ENCODE assay signal across 17 mouse cellular contexts in genomic region chr13:32824377-32825330, GRCm38 (mm10). TPM values are rescaled to one million over a fixed set of nuclear protein-coding genes. Genes with fewer than 3 reads are reported as not detected.
"Had no signal": no experiment of that assay in that cellular context is flagged by ENCODE, and none has a peak within 500 bp of the region (broad histone marks: within the 10 kb centered on the region; RNA-seq: fewer than 3 reads in every experiment).

No protein-coding gene starts in this region.

- H3K27me3 ChIP-seq: kidney, embryonic 15.5 days; neural tube, embryonic 13.5 days; stomach, embryonic 15.5 days had no signal

- H3K27ac ChIP-seq: kidney, embryonic 15.5 days; neural tube, embryonic 13.5 days; stomach, embryonic 15.5 days had no signal

- H3K4me1 ChIP-seq: kidney, embryonic 15.5 days; neural tube, embryonic 13.5 days; stomach, embryonic 15.5 days had no signal

- H3K9me3 ChIP-seq: kidney, embryonic 15.5 days; neural tube, embryonic 13.5 days; stomach, embryonic 15.5 days had no signal

- ATAC-seq: inflammation-experienced regulatory T-cells, adult 6 months had no signal

- H3K4me3 ChIP-seq: kidney, embryonic 15.5 days; neural tube, embryonic 13.5 days; stomach, embryonic 15.5 days had no signal

- DNase-seq: kidney, adult 2 months; kidney, postnatal 14 days; left cerebral cortex, postnatal 4 days; lung, adult 18-20 months; midbrain, embryonic 14.5 days; retina, postnatal 1 day; right cerebral cortex, postnatal 4 days had no signal

- H3K9ac ChIP-seq: kidney, embryonic 15.5 days; neural tube, embryonic 13.5 days; stomach, embryonic 15.5 days had no signal

- H3K4me2 ChIP-seq: kidney, embryonic 15.5 days; neural tube, embryonic 13.5 days; stomach, embryonic 15.5 days had no signal

RNA-seq across cellular contexts. Expression of gene D930007J09Rik, which starts 22.0 kb away (rescaled TPM):
- total RNA-seq: monocyte, adult 5-6 weeks had no signal
- polyA plus RNA-seq: inflammation-experienced regulatory T-cells, adult 6 months; kidney, adult 2 months; kidney, embryonic 15.5 days; large intestine, adult 2 months; lung, embryonic 16.5 days; midbrain, embryonic 14.5 days; neural tube, embryonic 13.5 days; spleen, adult 2 months; stomach, embryonic 15.5 days; urinary bladder, adult 2 months had no signal

RNA-seq across cellular contexts. Expression of gene Mylk4, which starts 40.9 kb away (rescaled TPM):
- total RNA-seq: left cerebral cortex, adult 18-20 months; monocyte, adult 5-6 weeks had no signal
- polyA plus RNA-seq: inflammation-experienced regulatory T-cells, adult 6 months; spleen, adult 2 months had no signal
